Mouse (Mus musculus): Measurements from ENCODE around the gene Gucy1a1.
A peak's percentile ranks its signal among the peaks of the same experiment; 100 is the strongest.

Gene Gucy1a1

DNA sequence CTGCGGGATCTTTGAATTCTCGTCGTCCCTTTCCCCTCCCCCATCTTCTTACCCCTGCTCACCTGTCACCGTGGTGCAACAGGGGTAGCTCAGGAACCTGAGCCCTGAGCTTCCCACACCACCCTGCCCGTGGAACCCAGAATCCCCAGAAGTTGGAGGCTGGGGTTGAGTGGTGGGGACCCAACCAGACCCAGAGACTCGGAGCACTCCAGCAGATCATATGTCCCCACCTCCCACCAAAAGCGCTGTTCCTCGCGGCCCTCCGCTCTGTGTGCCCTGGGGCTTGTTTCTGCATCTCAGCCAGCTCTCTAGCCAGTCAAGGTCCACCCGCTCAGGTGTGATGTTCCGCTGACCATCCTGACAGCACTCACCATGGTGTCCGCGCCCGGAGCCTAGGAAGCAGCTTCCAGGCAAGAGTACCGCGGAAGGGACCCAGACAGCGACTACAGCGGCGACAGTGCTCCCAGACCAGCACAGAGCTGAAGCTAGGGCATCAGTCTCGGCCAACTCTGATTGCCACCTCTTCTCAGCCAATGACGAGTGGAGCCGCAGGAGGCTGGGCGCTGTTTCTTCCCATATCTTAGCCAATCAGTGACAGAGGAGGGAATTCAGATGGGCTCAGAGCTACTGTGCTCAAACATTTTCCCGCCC is 71.3 kb downstream of the Gucy1a1 start, which contains the start of gene Gucy1b1:
TSS of gene Gucy1b1 (minus strand) at position 489 of the 651 bp plus-strand sequence.
- DNase-seq, result peak; percentile 84

DNA sequence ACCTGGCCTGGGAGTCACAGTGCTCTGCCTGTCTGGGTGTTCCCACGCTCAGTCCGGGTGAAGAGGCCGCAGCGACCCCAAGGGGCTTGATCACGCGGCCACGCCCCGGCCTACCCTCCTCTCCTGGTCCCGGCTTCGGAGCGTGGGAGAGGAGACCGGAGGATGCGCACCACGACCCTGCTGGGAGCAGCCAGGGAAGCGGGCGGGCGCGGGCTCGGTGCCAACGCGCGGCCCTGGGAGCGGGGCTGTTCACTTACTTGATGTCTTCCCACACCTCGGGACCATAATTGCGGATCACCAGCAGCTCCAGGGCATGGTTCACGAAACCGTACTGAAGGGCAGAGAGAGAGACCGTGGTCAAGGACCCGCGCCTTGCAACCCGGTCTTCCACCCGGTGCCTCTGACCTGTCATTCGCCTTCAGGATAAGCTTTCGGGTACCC is 71.8 kb downstream of the Gucy1a1 start:
- DNase-seq, result peak; percentile 61

DNA sequence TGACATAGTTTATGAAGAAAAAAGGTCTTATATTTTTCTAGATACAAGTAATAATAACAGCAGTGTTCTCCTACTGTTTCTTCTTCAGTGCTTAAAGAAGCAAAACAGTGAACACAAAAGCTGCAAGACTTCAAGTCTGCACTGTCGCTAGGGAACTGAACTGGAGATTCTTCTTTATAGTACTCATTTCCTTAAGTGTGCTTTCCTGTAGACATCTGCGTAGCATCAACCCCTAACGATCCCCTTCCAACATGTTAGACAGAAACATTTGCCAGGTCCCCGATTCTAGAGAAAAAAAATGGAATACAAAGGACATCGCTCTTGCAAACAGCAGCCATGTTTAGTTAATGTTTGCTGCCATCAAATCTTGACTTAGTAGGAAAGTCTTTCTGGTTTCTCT is 77.8 kb downstream of the Gucy1a1 start:
- no peak for DNase-seq

DNA sequence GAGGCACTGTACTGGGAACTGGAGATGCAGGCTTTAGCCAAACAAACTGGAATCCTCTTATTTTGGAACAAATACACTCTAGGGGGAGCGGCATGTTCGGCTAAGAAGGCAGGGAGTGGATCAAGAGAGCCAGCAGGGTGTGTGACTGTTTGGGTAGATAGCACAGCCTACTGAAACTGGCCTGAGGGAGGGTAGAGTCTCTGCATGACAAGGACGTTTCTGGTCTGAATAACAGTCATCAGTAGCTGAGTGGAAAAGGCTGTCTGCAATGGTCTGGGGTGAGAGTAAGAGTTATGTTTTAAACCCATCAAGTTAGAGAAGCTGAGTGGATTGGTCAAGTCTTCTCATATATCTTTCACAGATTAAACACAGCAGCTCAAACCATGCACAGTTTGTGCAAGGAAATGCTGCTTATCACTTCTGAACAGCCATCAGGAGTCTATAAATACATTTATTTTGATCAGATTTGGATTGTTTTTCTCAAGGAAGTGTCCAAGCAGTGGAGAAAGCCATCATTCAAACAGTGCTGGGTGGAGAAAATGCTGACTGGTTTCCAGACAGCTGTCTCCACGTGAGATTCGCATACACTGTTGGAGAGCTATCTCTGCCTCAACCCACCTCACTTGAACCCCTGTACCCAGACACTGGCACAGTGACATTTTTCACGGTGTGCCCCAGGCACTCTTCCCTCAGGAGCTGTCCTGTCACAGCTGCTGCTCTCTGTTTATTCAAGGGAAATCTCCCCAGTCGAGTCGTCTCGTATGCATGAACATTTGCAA is 84.0 kb downstream of the Gucy1a1 start:
- no peak for DNase-seq

- no peak for DNase-seq
Observed at GRCm38 (mm10) chr3:82057201-82057600, 88.4 kb downstream of the Gucy1a1 start.

- no peak for DNase-seq
Observed at GRCm38 (mm10) chr3:82054283-82054974, 91.2 kb downstream of the Gucy1a1 start.

- no peak for DNase-seq
Observed at GRCm38 (mm10) chr3:82052029-82052428, 93.6 kb downstream of the Gucy1a1 start.

DNA sequence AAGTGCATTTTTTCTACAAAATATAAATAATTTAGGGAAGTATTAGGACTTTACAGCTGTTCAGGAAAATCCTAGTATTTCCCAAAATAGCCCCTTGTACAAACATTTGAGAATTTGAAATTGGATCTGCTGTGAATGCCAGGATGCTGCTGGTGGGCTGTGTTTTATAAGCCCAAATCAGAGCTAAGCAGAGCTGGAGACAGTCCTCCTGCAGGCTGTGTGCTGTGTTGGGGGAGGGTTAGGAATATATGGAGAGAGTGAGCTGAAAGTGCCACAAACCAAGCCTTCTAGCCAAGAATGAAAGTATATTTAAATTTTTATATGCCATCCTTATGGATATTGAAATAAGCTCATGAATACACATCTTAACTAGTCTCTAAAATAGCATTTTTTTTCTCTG is 94.1 kb downstream of the Gucy1a1 start:
- DNase-seq, result peak; percentile 38

- DNase-seq, result peak; percentile 41
Observed at GRCm38 (mm10) chr3:82048681-82049080, 96.9 kb downstream of the Gucy1a1 start.

GRCm38 (mm10) chr3:82048078-82048477 is 97.5 kb downstream of the Gucy1a1 start:
- peak; percentile 32 for DNase-seq

DNA sequence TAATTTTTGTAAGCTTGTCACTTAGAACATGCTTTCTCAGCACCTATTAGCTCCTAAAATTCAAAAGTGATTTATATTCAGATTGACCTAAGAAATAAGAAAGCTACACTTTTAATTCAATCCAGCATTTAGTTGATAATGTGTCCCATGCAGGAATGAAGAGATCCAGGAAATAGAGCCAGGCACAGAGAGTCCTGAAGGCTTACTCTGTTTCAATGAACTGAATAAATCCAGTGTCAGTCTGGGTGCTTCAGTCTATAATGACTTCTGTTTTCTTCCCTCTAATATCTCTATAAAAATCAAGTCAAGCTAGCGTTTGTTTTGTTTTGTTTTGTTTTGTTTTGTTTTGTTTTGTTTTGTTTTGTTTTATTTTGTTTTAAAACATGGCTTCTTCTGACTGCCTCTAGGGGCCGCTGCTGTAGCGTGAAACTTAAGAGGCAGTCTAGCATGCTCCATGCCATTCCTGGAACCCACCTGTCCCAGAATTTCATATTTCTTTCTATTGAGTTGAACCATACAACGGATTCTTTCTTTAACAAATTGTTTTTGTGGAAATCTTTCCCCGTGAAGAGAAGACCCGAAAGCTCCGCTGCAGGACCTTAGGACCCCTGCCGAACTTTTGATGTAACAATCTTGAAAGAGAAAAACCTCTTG is 98.4 kb downstream of the Gucy1a1 start:
- peak; percentile 69 for DNase-seq

GRCm38 (mm10) chr3:82046087-82046486 is 99.5 kb downstream of the Gucy1a1 start:
- no peak for DNase-seq

- DNase-seq, result no peak
Observed at GRCm38 (mm10) chr3:82044902-82045301, 100.7 kb downstream of the Gucy1a1 start.

DNA sequence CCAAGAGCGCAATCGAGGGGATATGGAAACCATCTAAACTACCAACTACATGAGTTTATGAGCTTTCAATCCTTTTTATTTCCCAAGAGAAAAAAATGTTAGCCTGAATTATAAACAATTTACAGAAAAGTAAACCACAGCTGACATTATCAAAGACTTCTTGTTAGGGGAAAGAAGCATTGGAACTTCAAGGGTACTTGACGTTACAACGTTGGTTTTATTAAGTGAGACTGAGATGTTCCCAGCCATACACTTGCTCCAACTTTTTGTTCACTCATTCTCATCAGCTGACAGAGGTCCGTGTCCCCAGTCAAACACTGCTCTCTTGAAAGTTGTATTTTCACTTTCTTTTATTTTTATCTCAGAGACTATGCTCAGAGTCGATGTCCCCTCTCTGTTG is 101.9 kb downstream of the Gucy1a1 start:
- DNase-seq, result no peak
